Mouse (Mus musculus): ENCODE measurements around the gene Tfap2a.

DNA sequence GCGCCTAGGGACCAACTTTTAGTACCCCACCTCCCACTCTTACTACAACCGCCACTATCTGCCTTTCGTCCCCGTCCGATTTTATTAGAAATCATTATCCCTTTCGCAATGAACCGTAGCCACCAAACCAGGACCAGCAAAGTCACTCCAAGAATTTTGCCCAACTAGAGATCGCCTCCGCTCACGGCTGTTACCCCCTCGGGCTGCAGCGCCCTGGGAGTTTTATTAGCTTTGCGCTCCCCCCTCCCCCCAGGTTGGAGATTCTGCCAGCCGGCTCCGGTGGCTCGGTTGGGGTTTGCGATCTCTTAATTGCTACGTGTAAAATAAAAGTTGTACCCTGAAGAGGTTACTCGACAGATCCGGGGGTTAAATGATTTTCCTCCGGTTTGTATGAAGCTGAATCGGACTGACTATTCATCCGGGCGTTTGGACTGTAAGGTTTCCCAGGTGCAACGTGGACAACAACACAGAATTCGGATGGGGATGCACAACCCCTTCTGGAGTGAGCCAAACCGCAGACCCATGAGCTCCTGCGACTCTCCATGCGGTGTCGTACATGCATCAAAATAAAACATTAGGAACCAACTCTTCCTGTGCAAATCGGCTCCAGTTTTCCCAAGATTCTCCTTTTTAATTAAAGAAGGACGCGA is 3.7 kb downstream of the Tfap2a start:
- no peak for TF ChIP-seq GATA1 (IDR thresholded peaks at IDR 0.05; ENCODE audit: low read depth, low read length)
- TF ChIP-seq POLR2A (IDR thresholded peaks at IDR 0.05; ENCODE audit: control insufficient read depth in 1 of 2, insufficient read depth in 1 of 2, low read depth in 1 of 2, low read length in 2 of 2, poor library complexity in 1 of 2), result no peak
- TF ChIP-seq CTCF (IDR thresholded peaks at IDR 0.05 in 2 of 3, conservative IDR thresholded peaks at IDR 0.05 in 1 of 3; ENCODE audit: control insufficient read depth in 1 of 3, insufficient read depth in 1 of 3, low read depth in 2 of 3, low read length in 3 of 3, poor library complexity in 1 of 3, severe bottlenecking in 1 of 3), result no peak
- no peak for TF ChIP-seq EP300 (IDR thresholded peaks at IDR 0.05; ENCODE audit: low read depth in 1 of 2, low read length in 2 of 2)
- TF ChIP-seq USF1 (IDR thresholded peaks at IDR 0.05; ENCODE audit: low read depth, low read length), result no peak
- no peak for TF ChIP-seq TCF12 (IDR thresholded peaks at IDR 0.05; ENCODE audit: low read depth, low read length)
- TF ChIP-seq MAX (IDR thresholded peaks at IDR 0.05; ENCODE audit: low read length), result no peak
- no peak for TF ChIP-seq ZC3H11A (IDR thresholded peaks at IDR 0.05; ENCODE audit: low read depth, low read length)
- TF ChIP-seq POLR2AphosphoS5 (IDR thresholded peaks at IDR 0.05; ENCODE audit: borderline replicate concordance, low read depth, low read length), result no peak
- TF ChIP-seq SMC3 (IDR thresholded peaks at IDR 0.05; ENCODE audit: low read depth, low read length), result no peak
- TF ChIP-seq BHLHE40 (IDR thresholded peaks at IDR 0.05; ENCODE audit: borderline replicate concordance, low read depth, low read length), result no peak
- TF ChIP-seq TBP (IDR thresholded peaks at IDR 0.05; ENCODE audit: low read depth, low read length), result no peak
